ENCODE assay signal across 10 mouse cellular contexts in genomic region chr16:22820731-22821130, GRCm38 (mm10). TPM values are rescaled to one million over a fixed set of nuclear protein-coding genes. Genes with fewer than 3 reads are reported as not detected.
A peak's percentile ranks its signal among the peaks of the same experiment; 100 is the strongest.
DNase-seq lines count a peak whose midpoint lies in the region; ATAC-seq and TF ChIP-seq lines count a peak whose summit lies in the region.
"Had no signal": no experiment of that assay in that cellular context is flagged by ENCODE, and none has a peak within 500 bp of the region (broad histone marks: within the 10 kb centered on the region; RNA-seq: fewer than 3 reads in every experiment).

No protein-coding gene starts in this region.

- H3K36me3 ChIP-seq in hindbrain, postnatal 0 days (ENCODE audit: insufficient read depth, low read length) = peaks cover 4% of the 10 kb centered on the region; the same call in 1 of the 2 replicates
- H3K36me3 ChIP-seq in stomach, postnatal 0 days (ENCODE audit: control insufficient read depth, insufficient read depth, low read length) = peaks cover 6% of the 10 kb centered on the region; the same call in 1 of the 2 replicates

- peak; percentile 92 for ATAC-seq in hindbrain, postnatal 0 days
- peak; percentile 57; the same call in 1 of the 2 replicates for ATAC-seq in stomach, postnatal 0 days (ENCODE audit: low FRiP score, low TSS enrichment)

- TF ChIP-seq EP300 in stomach, postnatal 0 days (optimal IDR thresholded peaks at IDR 0.05) = no peak

- 34% methylated on average over 8 of the region's 8 CpGs for whole genome bisulfite sequencing in hindbrain, postnatal 0 days
- 42% methylated on average over 8 of the region's 8 CpGs for WGBS in stomach, postnatal 0 days

- no peaks in the 10 kb centered on the region for H3K27me3 ChIP-seq in hindbrain, postnatal 0 days (ENCODE audit: insufficient read depth, low read length)
- no peaks in the 10 kb centered on the region for H3K27me3 ChIP-seq in stomach, postnatal 0 days (ENCODE audit: control insufficient read depth, insufficient read depth, low read length)
- H3K27me3 ChIP-seq: liver, embryonic 15.5 days had no signal

- no peak overlapping the region for H3K4me2 ChIP-seq in hindbrain, postnatal 0 days (ENCODE audit: low read depth, low read length)
- H3K4me2 ChIP-seq in stomach, postnatal 0 days (replicated peaks; ENCODE audit: low read depth) = no peak overlapping the region
- H3K4me2 ChIP-seq: liver, embryonic 15.5 days had no signal

- H3K9ac ChIP-seq in hindbrain, postnatal 0 days (replicated peaks; ENCODE audit: low read length) = no peak overlapping the region
- H3K9ac ChIP-seq in stomach, postnatal 0 days (ENCODE audit: low read length) = no peak overlapping the region
- H3K9ac ChIP-seq: liver, embryonic 15.5 days had no signal

- DNase-seq in gastrocnemius, adult 2 months = no peak
- DNase-seq in gastrocnemius, postnatal 10 days = no peak
- DNase-seq in lung, postnatal 10 days = peak; percentile 20
- no peak for DNase-seq in lung, postnatal 4 days
- peak; percentile 78 for DNase-seq in hindbrain, postnatal 0 days (ENCODE audit: low spot score)
- peak; percentile 31 for DNase-seq in stomach, postnatal 0 days (ENCODE audit: low spot score)
- no peak for DNase-seq in kidney, adult 18-20 months
- no peak for DNase-seq in T-cell, adult 2 months (ENCODE audit: low spot score)

- no peak overlapping the region for H3K4me3 ChIP-seq in gastrocnemius, adult 2 months
- H3K4me3 ChIP-seq in hindbrain, postnatal 0 days (ENCODE audit: low read length) = no peak overlapping the region
- H3K4me3 ChIP-seq in stomach, postnatal 0 days (ENCODE audit: low read depth, low read length) = no peak overlapping the region
- H3K4me3 ChIP-seq: liver, embryonic 15.5 days had no signal

- no peaks in the 10 kb centered on the region for H3K9me3 ChIP-seq in hindbrain, postnatal 0 days (ENCODE audit: low read length)
- no peaks in the 10 kb centered on the region for H3K9me3 ChIP-seq in stomach, postnatal 0 days (ENCODE audit: control insufficient read depth, low read length)
- H3K9me3 ChIP-seq: G1E; liver, embryonic 15.5 days had no signal

- H3K4me1 ChIP-seq in hindbrain, postnatal 0 days (ENCODE audit: insufficient read depth, low read length) = no peaks in the 10 kb centered on the region
- H3K4me1 ChIP-seq in stomach, postnatal 0 days (replicated peaks; ENCODE audit: control insufficient read depth, insufficient read depth) = no peaks in the 10 kb centered on the region
- H3K4me1 ChIP-seq: liver, embryonic 15.5 days had no signal

- intact Hi-C loops in gastrocnemius, adult 2 months (cut with DNase I) = no loop called here

- peak; percentile 11; the same call in 1 of the 2 replicates for TF ChIP-seq CTCF in gastrocnemius, adult 2 months (IDR thresholded peaks at IDR 0.05)
- TF ChIP-seq CTCF in hindbrain, postnatal 0 days (IDR thresholded peaks at IDR 0.05; ENCODE audit: low read depth) = peak; percentile 71
- peak; percentile 64 for TF ChIP-seq CTCF in stomach, postnatal 0 days (IDR thresholded peaks at IDR 0.05; ENCODE audit: low read depth)

- H3K27ac ChIP-seq in gastrocnemius, adult 2 months = no peak overlapping the region
- no peak overlapping the region for H3K27ac ChIP-seq in hindbrain, postnatal 0 days
- no peak overlapping the region for H3K27ac ChIP-seq in stomach, postnatal 0 days (replicated peaks)
- H3K27ac ChIP-seq: liver, embryonic 15.5 days had no signal

RNA-seq across cellular contexts. Expression of gene Crygs, which starts 9.4 kb away (rescaled TPM):
- total RNA-seq in gastrocnemius, adult 2 months (2021) = not detected
- total RNA-seq in gastrocnemius, postnatal 10 days (2021) = not detected
- not detected in 2 replicates for total RNA-seq in hindbrain, postnatal 0 days (2014; rRNA removed)
- polyA plus RNA-seq in hindbrain, postnatal 0 days (2015; fragmentation: Nextera tagmentation; extraction: Ambion mirVana) = 0.28 and 0.35 TPM in 2 replicates
- polyA plus RNA-seq in stomach, postnatal 0 days (2015; fragmentation: Nextera tagmentation; extraction: Ambion mirVana) = 0.11 and 0.15 TPM in 2 replicates
- polyA plus RNA-seq: G1E had no signal

RNA-seq across cellular contexts. Expression of gene Tbccd1, which starts 36.7 kb away (rescaled TPM):
- total RNA-seq in gastrocnemius, adult 2 months (2021) = 1 to 10 TPM; 7.0 to 7.2 TPM
- total RNA-seq in gastrocnemius, postnatal 10 days (2021) = 1 to 10 TPM; 8.5 to 8.6 TPM
- total RNA-seq in hindbrain, postnatal 0 days (2014; rRNA removed) = 13.2 and 16.9 TPM in 2 replicates
- 17.2 and 17.5 TPM in 2 replicates for polyA plus RNA-seq in hindbrain, postnatal 0 days (2015; fragmentation: Nextera tagmentation; extraction: Ambion mirVana)
- 11.5 and 12.2 TPM in 2 replicates for polyA plus RNA-seq in stomach, postnatal 0 days (2015; fragmentation: Nextera tagmentation; extraction: Ambion mirVana)

RNA-seq across cellular contexts. Expression of gene Dnajb11, which starts 36.9 kb away (rescaled TPM):
- total RNA-seq in gastrocnemius, adult 2 months (2021) = 10 to 100 TPM; 36.0 to 44.4 TPM
- 10 to 100 TPM; 39.5 to 43.3 TPM for total RNA-seq in gastrocnemius, postnatal 10 days (2021)
- 41.2 and 58.9 TPM in 2 replicates for total RNA-seq in hindbrain, postnatal 0 days (2014; rRNA removed)
- polyA plus RNA-seq in hindbrain, postnatal 0 days (2015; fragmentation: Nextera tagmentation; extraction: Ambion mirVana) = 86.9 and 87.1 TPM in 2 replicates
- 93.5 and 94.2 TPM in 2 replicates for polyA plus RNA-seq in stomach, postnatal 0 days (2015; fragmentation: Nextera tagmentation; extraction: Ambion mirVana)

Comparison
In these comparisons a context has a peak if more than half of its experiments do, and no peak if none do; other contexts are left out.
1. DNase-seq: peak in lung, postnatal 10 days (single experiment), hindbrain, postnatal 0 days (single experiment) and stomach, postnatal 0 days (single experiment); none in gastrocnemius, adult 2 months (single experiment), gastrocnemius, postnatal 10 days (single experiment), lung, postnatal 4 days (0 of 2), kidney, adult 18-20 months (single experiment) and T-cell, adult 2 months (single experiment).
2. CTCF ChIP-seq: peak in every context shown above with its lines; median percentile 71 in hindbrain, postnatal 0 days; 64 in stomach, postnatal 0 days; 11 in gastrocnemius, adult 2 months.